Mouse (Mus musculus) layer of hippocampus, adult 6 months (tissue): ENCODE results near the gene Gm10553. TPM values are rescaled to one million over a fixed set of nuclear protein-coding genes. Genes with fewer than 3 reads are reported as not detected.

ENCODE experiments used
- long read RNA-seq, 2 experiments: library from polyadenylated mRNA; unstranded; transcript quantifications; one replicate each; pipeline ENCODE4 v2.0.0; 2019 to 2020
- polyA plus RNA-seq: library from polyadenylated mRNA; unstranded; fragments of <200 nt; fragmentation: Nextera tagmentation; gene quantifications from 2 replicates; pipeline ENCODE4 v1.2.3, GENCODE M21; 2021

Gm10553 gene
- not detected in 2 replicates for polyA plus RNA-seq
- long read RNA-seq, experiment 1, result 0 reads
- long read RNA-seq, experiment 2, result 0 reads

GRCm38 (mm10) chr1:85099864-85100263 is at the start of gene Gm10553:
Gene Gm10553, plus strand, starts transcription at chr1:85100164.

DNA sequence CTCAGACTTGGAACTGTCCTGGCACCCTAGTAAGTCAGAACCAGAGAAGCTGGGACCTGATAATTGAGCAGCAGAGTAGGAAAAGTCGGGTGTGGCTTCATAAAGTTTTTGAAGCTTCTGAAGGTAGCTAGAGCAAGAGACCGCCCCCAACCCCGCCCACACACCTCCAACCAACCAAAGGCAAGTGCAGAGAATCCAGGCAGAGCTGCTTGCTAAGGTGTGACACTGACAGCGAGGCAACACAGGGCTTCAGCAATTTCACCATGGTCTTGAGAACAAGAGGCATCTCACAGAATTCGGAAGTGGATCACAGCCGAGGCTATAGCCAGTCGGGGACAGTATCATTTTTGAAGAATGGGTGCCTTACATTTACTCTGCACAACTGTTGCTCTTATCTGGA is 9.8 kb downstream of the Gm10553 start, which contains the start of gene A530032D15Rik:
Gene A530032D15Rik (minus strand): TSS at position 101 of the 400 bp plus-strand sequence.

Other genes starting within 250 kb of the Gm10553 start
- 5.8 and 7.1 TPM in 2 replicates for gene Slc16a14, start 165.0 kb upstream of the Gm10553 start, polyA plus RNA-seq
- not detected in 2 replicates for gene A530032D15Rik, start 9.7 kb downstream of the Gm10553 start, polyA plus RNA-seq
- not detected in 2 replicates for gene C130026I21Rik, start 170.4 kb downstream of the Gm10553 start, polyA plus RNA-seq